Mouse (Mus musculus): Measurements from ENCODE around the gene AW146154. TPM values are rescaled to one million over a fixed set of nuclear protein-coding genes. Genes with fewer than 3 reads are reported as not detected.
"Not testable (repeated sequence)": the region's sequence is repeated elsewhere in the genome, so short reads cannot be mapped to it uniquely, and the experiment has no call there.

Gene AW146154
- polyA plus RNA-seq (2011; ENCODE audit: insufficient read length, low read depth, missing spikeins): 6.8 and 9.2 TPM in 2 replicates

DNA sequence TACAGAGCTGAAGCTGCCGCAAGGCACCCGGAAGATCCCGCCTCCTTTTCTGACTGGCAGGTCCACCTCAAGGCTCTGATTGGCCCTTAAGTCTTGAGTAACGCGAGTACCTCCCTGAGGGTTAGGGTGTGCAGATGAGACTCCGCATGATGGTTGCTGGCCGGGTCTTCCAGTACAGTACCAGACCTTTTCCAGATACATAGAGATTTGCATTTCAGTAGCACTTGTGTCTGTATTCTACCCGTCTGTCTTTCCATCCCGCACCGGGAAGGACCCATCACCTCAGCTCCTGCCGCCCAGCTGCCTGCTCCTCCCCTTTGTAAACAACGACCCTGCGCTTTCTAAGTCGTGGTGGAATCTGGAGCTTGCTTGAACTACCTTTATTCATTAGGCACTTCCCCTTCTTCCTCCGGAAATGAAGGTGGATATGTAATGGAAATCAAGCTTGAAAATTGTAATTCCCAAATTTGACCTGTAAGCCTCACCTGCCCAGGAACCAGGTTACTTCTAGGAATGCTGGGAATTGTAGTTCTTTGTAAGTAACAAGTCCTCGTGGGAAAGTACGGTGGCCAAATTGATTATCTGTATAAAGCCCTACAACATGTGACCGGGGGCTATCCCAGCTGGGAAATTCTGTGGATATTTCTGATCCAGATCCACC is at the start of gene AW146154, which contains the start of gene Gm20449:
Gene AW146154, minus strand, starts transcription at position 502 of the 661 bp plus-strand sequence.
Gene Gm20449, minus strand, starts transcription at position 29 of the 661 bp plus-strand sequence.
- no peak; the same call in 1 of the 2 replicates for TF ChIP-seq POLR2A (IDR thresholded peaks at IDR 0.05; ENCODE audit: low read depth, low read length)
- no peak for TF ChIP-seq CTCF (IDR thresholded peaks at IDR 0.05; ENCODE audit: borderline replicate concordance, insufficient read depth, low read length)
- H3K27ac ChIP-seq (ENCODE audit: insufficient read depth, low read length): no peak within 1 kb of the TSS
- H3K4me3 ChIP-seq (ENCODE audit: insufficient read depth, low read length): peak within 1 kb of the TSS; percentile 84
- no peaks in the 10 kb centered on the region for H3K4me1 ChIP-seq (ENCODE audit: control insufficient read depth, insufficient read depth, low read length)

DNA sequence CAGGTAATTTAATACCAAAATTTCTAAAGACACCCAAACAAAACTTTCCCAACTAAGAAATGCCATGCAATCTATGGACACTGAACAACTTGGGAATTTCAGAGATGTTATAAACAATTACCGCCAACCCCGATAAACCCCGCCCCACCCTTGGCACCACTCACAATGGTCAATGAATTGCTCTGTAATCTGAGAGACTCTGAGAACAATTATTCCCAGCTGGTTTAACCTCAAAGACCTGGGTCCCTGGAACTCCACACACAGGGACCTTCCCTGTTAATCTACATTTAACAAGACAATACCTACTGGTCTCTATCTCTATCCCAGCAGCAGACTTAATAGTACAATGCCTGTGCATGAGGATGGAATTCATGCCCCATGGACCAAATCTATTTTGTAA is 13.0 kb upstream of the AW146154 start:
- H3K27ac ChIP-seq (ENCODE audit: insufficient read depth, low read length): no peak overlapping the region
- no peak overlapping the region for H3K4me3 ChIP-seq (ENCODE audit: insufficient read depth, low read length)
- TF ChIP-seq CTCF (IDR thresholded peaks at IDR 0.05; ENCODE audit: borderline replicate concordance, insufficient read depth, low read length) (no peak), POLR2A (IDR thresholded peaks at IDR 0.05; ENCODE audit: low read depth, low read length) (no peak)
- H3K4me1 ChIP-seq (ENCODE audit: control insufficient read depth, insufficient read depth, low read length): no peaks in the 10 kb centered on the region

DNA sequence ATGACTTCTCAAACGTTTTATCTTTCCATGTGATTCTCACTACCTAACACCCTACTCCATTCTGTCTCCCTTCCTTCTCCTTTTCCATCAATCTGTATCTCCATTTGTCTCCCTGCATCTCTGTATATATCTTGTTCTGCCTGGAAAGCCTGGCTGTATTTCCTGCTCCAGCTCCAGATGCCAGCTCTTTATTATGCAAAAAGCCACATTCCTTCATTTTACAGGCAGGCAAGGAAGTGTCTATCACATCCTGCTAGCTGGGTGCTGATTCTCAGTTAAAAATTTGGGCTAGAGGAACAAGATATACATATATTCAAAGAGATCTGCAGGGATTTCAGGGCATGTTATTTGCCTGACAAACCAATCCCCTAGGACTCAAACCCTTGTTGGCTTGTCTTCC is 12.5 kb upstream of the AW146154 start:
- Histone ChIP-seq H3K4me3 (ENCODE audit: insufficient read depth, low read length) (no peak overlapping the region), H3K27ac (ENCODE audit: insufficient read depth, low read length) (no peak overlapping the region), H3K4me1 (ENCODE audit: control insufficient read depth, insufficient read depth, low read length) (no peaks in the 10 kb centered on the region)
- TF ChIP-seq CTCF (IDR thresholded peaks at IDR 0.05; ENCODE audit: borderline replicate concordance, insufficient read depth, low read length) (no peak), POLR2A (IDR thresholded peaks at IDR 0.05; ENCODE audit: low read depth, low read length) (no peak)

DNA sequence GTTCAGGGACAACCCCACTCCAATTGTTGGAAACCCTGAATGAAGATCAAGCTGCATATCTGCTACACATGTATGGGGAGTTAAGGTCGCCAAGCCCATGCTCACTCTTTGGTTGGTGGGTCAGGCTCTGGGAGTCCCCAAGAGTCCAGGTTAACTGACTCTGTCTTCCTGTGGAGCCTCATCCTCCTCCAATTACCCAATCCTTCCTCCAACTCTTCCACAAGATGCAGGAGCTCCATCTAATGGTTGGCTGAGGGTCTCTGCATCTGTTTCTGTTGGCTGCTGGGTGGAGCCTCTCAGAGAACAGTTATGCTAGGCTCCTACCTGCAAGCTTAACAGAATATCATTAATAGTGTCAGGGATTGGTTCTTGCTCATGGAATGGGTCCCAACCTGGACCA is 2.7 kb upstream of the AW146154 start:
- no peak overlapping the region for H3K4me3 ChIP-seq (ENCODE audit: insufficient read depth, low read length)
- H3K27ac ChIP-seq (ENCODE audit: insufficient read depth, low read length): no peak overlapping the region
- no peak for TF ChIP-seq CTCF (IDR thresholded peaks at IDR 0.05; ENCODE audit: borderline replicate concordance, insufficient read depth, low read length)
- no peak for TF ChIP-seq POLR2A (IDR thresholded peaks at IDR 0.05; ENCODE audit: low read depth, low read length)
- H3K4me1 ChIP-seq (ENCODE audit: control insufficient read depth, insufficient read depth, low read length): no peaks in the 10 kb centered on the region

DNA sequence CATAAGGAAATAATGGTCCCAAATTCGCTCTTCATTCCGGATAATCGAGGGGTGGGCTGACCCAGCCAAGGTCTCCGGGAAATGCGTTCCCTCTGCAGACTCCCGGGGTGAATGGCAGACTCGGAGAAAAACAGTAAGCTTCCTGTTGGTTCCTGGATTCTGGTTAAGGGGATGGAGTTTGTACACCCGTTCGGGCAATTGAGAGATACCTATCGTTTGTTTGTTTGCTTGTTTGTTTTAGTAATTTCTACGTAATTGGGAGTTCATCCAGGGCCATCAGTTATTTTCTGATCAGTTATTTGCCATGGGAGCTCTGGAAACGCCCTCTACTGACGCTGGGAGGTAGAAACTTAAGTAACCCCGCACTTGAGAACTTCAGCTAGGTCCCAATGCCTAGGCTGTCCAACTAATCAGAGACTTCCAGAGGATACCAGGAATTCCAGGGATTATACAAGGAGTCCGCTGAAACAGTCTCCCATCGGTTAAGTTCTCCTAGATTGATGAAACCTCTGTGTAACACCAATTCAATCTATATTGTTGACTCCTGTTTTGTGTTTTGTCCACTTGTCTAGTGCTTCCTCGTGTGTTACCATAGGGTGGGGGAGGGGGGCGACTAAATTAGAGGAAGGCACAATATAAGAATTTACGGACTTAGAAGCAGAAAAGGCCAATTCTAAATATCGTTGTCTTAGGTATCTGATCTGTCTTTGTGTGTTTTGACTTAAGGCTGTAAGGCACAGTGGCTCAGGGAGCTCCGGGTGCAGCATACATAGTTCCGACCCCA is 653 bp upstream of the AW146154 start:
- Histone ChIP-seq H3K27ac (ENCODE audit: insufficient read depth, low read length) (no peak overlapping the region), H3K4me3 (ENCODE audit: insufficient read depth, low read length) (peak overlapping the region; percentile 84), H3K4me1 (ENCODE audit: control insufficient read depth, insufficient read depth, low read length) (no peaks in the 10 kb centered on the region)
- no peak for TF ChIP-seq CTCF (IDR thresholded peaks at IDR 0.05; ENCODE audit: borderline replicate concordance, insufficient read depth, low read length)
- TF ChIP-seq POLR2A (IDR thresholded peaks at IDR 0.05; ENCODE audit: low read depth, low read length): no peak

DNA sequence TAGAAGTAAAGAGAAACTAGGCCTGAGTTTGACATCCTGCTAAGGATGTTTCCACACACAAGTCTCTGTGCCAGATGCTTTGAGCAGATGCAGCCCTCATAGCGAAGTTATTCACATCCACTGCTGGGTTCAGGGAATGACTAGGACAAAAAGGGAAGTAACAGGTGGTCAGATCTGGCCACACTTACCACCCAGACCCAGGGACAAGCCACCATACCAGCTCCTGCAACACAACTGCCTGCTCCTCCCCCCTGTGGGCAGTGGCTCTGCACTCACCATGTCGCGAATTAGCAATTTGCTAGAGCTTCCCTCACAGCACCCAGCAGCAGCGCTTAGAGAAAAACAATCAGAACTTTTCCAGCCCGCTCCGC is 687 bp downstream of the AW146154 start:
- peak overlapping the region; percentile 84 for H3K4me3 ChIP-seq (ENCODE audit: insufficient read depth, low read length)
- H3K27ac ChIP-seq (ENCODE audit: insufficient read depth, low read length); H3K4me1 ChIP-seq (ENCODE audit: control insufficient read depth, insufficient read depth, low read length): not testable (repeated sequence)

DNA sequence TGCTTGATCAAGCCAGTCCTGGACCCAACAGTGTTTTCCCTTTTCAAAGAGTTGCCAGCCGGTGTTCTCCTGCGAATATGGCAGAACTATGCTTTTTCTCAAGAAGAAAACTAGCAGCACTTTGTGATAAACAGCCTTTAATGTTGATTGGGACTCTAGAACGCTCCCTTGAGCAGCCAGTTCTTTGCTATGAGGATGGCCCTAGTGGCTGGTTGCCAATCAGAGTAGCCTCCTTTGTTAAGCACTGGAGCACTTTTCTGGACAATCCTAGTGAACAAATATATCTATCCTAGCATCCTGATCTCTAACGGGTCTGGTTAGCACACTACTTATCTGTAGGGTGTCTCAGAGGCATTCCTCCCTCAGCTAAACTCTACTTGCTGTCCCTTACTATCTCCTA is 1.2 kb downstream of the AW146154 start:
- H3K4me1 ChIP-seq (ENCODE audit: control insufficient read depth, insufficient read depth, low read length); H3K27ac ChIP-seq (ENCODE audit: insufficient read depth, low read length); H3K4me3 ChIP-seq (ENCODE audit: insufficient read depth, low read length): not testable (repeated sequence)

DNA sequence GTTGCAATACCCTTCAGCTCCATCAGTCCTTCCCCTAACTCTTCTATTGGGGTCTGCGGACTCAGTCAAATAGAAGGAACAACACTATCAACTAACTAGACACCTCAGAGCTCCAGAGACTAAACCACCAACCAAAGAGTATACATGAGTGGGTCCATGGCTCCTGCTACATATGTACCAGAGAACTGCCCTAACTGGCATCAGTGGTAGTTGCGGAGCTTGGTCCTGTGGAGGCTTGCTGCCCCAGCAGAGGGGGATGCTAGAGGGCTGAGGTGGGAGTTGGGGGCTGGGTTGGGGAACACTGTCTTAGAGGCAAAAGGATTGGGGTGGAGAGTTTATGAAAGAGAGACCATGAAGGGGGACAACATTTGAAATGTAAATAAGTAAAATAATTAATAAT is 1.8 kb downstream of the AW146154 start:
- TF ChIP-seq CTCF (IDR thresholded peaks at IDR 0.05; ENCODE audit: borderline replicate concordance, insufficient read depth, low read length): no peak
- no peak for TF ChIP-seq POLR2A (IDR thresholded peaks at IDR 0.05; ENCODE audit: low read depth, low read length)

DNA sequence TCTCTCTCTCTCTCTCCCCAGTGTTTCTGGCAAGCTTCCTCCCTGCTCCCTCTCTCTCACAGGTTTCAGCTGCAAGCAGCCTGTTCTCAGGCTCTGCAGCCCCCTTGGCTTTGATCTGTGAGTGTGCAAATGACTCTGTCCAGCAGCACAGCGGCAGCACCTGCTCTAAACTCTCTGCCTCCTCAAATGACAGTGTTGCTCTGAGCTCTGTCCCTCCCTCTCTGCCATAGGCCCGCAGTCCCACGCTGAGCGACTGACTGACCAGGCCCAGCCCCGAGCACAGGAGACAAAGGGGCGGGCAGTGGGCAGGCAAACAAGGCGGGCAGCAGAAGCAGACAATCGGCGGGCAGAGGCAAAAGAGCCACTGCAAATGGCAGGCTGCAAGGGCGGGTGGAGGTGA is 47.8 kb downstream of the AW146154 start:
- Histone ChIP-seq H3K4me3 (ENCODE audit: insufficient read depth, low read length) (no peak overlapping the region), H3K27ac (ENCODE audit: insufficient read depth, low read length) (no peak overlapping the region), H3K4me1 (ENCODE audit: control insufficient read depth, insufficient read depth, low read length) (no peaks in the 10 kb centered on the region)
- no peak for TF ChIP-seq POLR2A (IDR thresholded peaks at IDR 0.05; ENCODE audit: low read depth, low read length)

More for the DNA sequence above, 1.8 kb downstream of the AW146154 start:
- Histone ChIP-seq H3K4me3 (ENCODE audit: insufficient read depth, low read length) (no peak overlapping the region), H3K27ac (ENCODE audit: insufficient read depth, low read length) (no peak overlapping the region), H3K4me1 (ENCODE audit: control insufficient read depth, insufficient read depth, low read length) (no peaks in the 10 kb centered on the region)

DNA sequence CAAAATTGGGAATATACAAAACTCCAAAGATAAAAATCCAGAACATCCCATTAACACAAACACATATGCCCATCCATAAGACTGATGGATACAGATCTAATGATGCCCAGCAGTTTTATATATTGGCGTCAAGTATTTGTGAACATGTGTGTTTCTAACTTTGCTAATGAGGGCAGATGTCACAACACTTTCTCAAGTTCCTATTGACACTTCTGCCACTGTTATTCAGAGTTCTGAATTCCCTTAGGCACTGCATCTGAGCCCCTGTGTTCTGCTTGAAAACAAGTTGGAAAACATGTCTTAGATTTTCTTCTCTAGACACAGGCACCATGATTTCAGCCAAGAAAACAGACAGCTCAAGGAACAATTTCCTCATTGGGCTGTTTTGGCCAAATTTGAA is 51.1 kb downstream of the AW146154 start, which contains the start of gene Vmn2r57:
Gene Vmn2r57, minus strand, starts transcription at position 101 of the 400 bp plus-strand sequence.
- not testable (repeated sequence) for H3K27ac ChIP-seq (ENCODE audit: insufficient read depth, low read length); H3K4me3 ChIP-seq (ENCODE audit: insufficient read depth, low read length); H3K4me1 ChIP-seq (ENCODE audit: control insufficient read depth, insufficient read depth, low read length)

Other genes with a start within 250 kb of the AW146154 start
- 18.8 and 21.3 TPM in 2 replicates for gene AI987944, start 106.5 kb downstream of the AW146154 start, polyA plus RNA-seq (2011; ENCODE audit: insufficient read length, low read depth, missing spikeins)
- 0.15 and 0.21 TPM in 2 replicates for gene Vmn2r57, start 51.2 kb downstream of the AW146154 start, polyA plus RNA-seq (2011; ENCODE audit: insufficient read length, low read depth, missing spikeins)
- gene Gm20449, start 473 bp downstream of the AW146154 start, polyA plus RNA-seq (2011; ENCODE audit: insufficient read length, low read depth, missing spikeins): 0.17 and 0.21 TPM in 2 replicates
- gene Gm6871, start 73.8 kb upstream of the AW146154 start, polyA plus RNA-seq (2011; ENCODE audit: insufficient read length, low read depth, missing spikeins): not detected in 2 replicates
- gene 2610021A01Rik, start 99.3 kb upstream of the AW146154 start, polyA plus RNA-seq (2011; ENCODE audit: insufficient read length, low read depth, missing spikeins): 11.4 and 14.3 TPM in 2 replicates
- 17.2 and 20.7 TPM in 2 replicates for gene Zfp788, start 133.3 kb upstream of the AW146154 start, polyA plus RNA-seq (2011; ENCODE audit: insufficient read length, low read depth, missing spikeins)